Comparison of ENCODE assay signal across 11 mouse cellular contexts in the genomic region with DNA sequence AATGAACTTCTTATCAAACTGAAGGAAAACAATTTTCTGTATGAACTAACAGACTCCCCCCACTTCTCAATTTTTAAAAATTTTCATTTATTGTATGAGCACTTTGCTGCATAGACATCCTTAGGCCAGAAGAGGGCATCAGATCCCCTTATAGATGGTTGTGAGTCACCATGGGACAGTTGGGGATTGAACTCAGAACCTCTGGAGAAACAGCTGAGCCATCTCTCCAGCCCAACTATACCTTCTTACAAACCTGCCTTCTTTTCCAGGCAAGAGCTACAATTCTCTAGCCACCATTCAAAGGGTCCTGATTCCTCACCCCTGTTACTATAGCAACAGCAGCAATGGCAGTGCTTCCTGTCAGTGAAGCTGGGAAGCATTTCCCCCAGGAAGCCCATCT. TPM values are rescaled to one million over a fixed set of nuclear protein-coding genes. Genes with fewer than 3 reads are reported as not detected.
DNase-seq lines count a peak whose midpoint lies in the region; ATAC-seq and TF ChIP-seq lines count a peak whose summit lies in the region.
"Had no signal": no experiment of that assay in that cellular context is flagged by ENCODE, and none has a peak within 500 bp of the region (broad histone marks: within the 10 kb centered on the region; RNA-seq: fewer than 3 reads in every experiment).

No protein-coding gene starts in this region.

- 0 out of 2 replicates have a peak, but pooled peaks cover 4% of the 10 kb centered on the region for H3K36me3 ChIP-seq in hindbrain, embryonic 11.5 days (ENCODE audit: control insufficient read depth, insufficient read depth, low read length)
- peaks cover 5% of the 10 kb centered on the region; the same call in 1 of the 2 replicates for H3K36me3 ChIP-seq in hindbrain, embryonic 16.5 days (ENCODE audit: control insufficient read depth, insufficient read depth, low read length)
- peaks cover 12% of the 10 kb centered on the region for H3K36me3 ChIP-seq in thymus, adult 2 months (ENCODE audit: control insufficient read depth, insufficient read depth, low read length)

- peak; percentile 46; the same call in 1 of the 2 replicates for TF ChIP-seq CTCF in brain, embryonic 14.5 days (IDR thresholded peaks at IDR 0.05; ENCODE audit: borderline replicate concordance, extremely low read depth, insufficient read depth, insufficient read length)
- TF ChIP-seq CTCF in thymus, adult 2 months (IDR thresholded peaks at IDR 0.05; ENCODE audit: borderline replicate concordance, control insufficient read depth, extremely low read depth, insufficient read depth, low read length, poor library complexity), result no peak

- no peak overlapping the region for H3K9ac ChIP-seq in hindbrain, embryonic 11.5 days (ENCODE audit: low read depth, low read length)
- no peak overlapping the region for H3K9ac ChIP-seq in hindbrain, embryonic 16.5 days (ENCODE audit: low read depth, low read length)
- H3K9ac ChIP-seq: liver, embryonic 15.5 days had no signal

- TF ChIP-seq POLR2A in brain, embryonic 14.5 days (IDR thresholded peaks at IDR 0.05; ENCODE audit: borderline replicate concordance, extremely low read depth, insufficient read depth, insufficient read length, poor library complexity, severe bottlenecking), result no peak
- no peak for TF ChIP-seq POLR2A in thymus, adult 2 months (IDR thresholded peaks at IDR 0.05; ENCODE audit: control insufficient read depth, extremely low read depth, insufficient read depth, low read length, poor library complexity)

- H3K9me3 ChIP-seq in hindbrain, embryonic 11.5 days (ENCODE audit: control insufficient read depth, low read length), result no peaks in the 10 kb centered on the region
- no peaks in the 10 kb centered on the region for H3K9me3 ChIP-seq in hindbrain, embryonic 16.5 days (ENCODE audit: control insufficient read depth, low read length)
- H3K9me3 ChIP-seq: liver, embryonic 15.5 days had no signal

- H3K4me1 ChIP-seq in hindbrain, embryonic 11.5 days (replicated peaks; ENCODE audit: control insufficient read depth, insufficient read depth, low read length), result no peaks in the 10 kb centered on the region
- peaks cover 5% of the 10 kb centered on the region for H3K4me1 ChIP-seq in hindbrain, embryonic 16.5 days (ENCODE audit: control insufficient read depth, insufficient read depth, low read depth, low read length)
- H3K4me1 ChIP-seq in thymus, adult 2 months (replicated peaks; ENCODE audit: control insufficient read depth, insufficient read depth, low read length), result no peaks in the 10 kb centered on the region

- H3K27me3 ChIP-seq in hindbrain, embryonic 11.5 days (ENCODE audit: control insufficient read depth, insufficient read depth, low read length), result no peaks in the 10 kb centered on the region
- H3K27me3 ChIP-seq in hindbrain, embryonic 16.5 days (replicated peaks; ENCODE audit: control insufficient read depth, insufficient read depth, low read length), result no peaks in the 10 kb centered on the region
- H3K27me3 ChIP-seq in thymus, adult 2 months (ENCODE audit: control insufficient read depth, insufficient read depth, low read length), result no peaks in the 10 kb centered on the region
- H3K27me3 ChIP-seq: liver, embryonic 15.5 days had no signal

- no peak overlapping the region for H3K4me2 ChIP-seq in hindbrain, embryonic 11.5 days (replicated peaks; ENCODE audit: low read depth, low read length)
- H3K4me2 ChIP-seq in hindbrain, embryonic 16.5 days (ENCODE audit: low read length), result no peak overlapping the region
- H3K4me2 ChIP-seq: liver, embryonic 15.5 days had no signal

- H3K27ac ChIP-seq in hindbrain, embryonic 11.5 days (ENCODE audit: low read depth, low read length), result no peak overlapping the region
- H3K27ac ChIP-seq in hindbrain, embryonic 16.5 days (ENCODE audit: low read depth, low read length), result no peak overlapping the region
- no peak overlapping the region for H3K27ac ChIP-seq in thymus, adult 2 months (ENCODE audit: control insufficient read depth, insufficient read depth, low read length)
- H3K27ac ChIP-seq: liver, embryonic 15.5 days had no signal

- peak; percentile 45 for DNase-seq in hindbrain, embryonic 11.5 days (ENCODE audit: low spot score)
- DNase-seq in thymus, postnatal 0 days (ENCODE audit: low spot score), result peak; percentile 39
- no peak for DNase-seq in thymus, postnatal 25 days
- peak; percentile 56 for DNase-seq in brain, embryonic 14.5 days (ENCODE audit: low read depth)
- no peak for DNase-seq in c-Kit-positive CD71-positive TER-119-positive erythroid progenitor cells, embryonic 14.5 days (ENCODE audit: low spot score)
- no peak for DNase-seq in thymus, adult 2 months
- DNase-seq: cerebellum, adult 9-10 months; heart, postnatal 36 days had no signal

- no peak overlapping the region for H3K4me3 ChIP-seq in hindbrain, embryonic 11.5 days (ENCODE audit: low read depth, low read length)
- H3K4me3 ChIP-seq in hindbrain, embryonic 16.5 days (ENCODE audit: low read length), result no peak overlapping the region
- no peak overlapping the region for H3K4me3 ChIP-seq in thymus, adult 2 months (ENCODE audit: control insufficient read depth, insufficient read depth, low read length)
- H3K4me3 ChIP-seq: liver, embryonic 15.5 days; myocyte had no signal

- no peak for ATAC-seq in hindbrain, embryonic 11.5 days (ENCODE audit: low FRiP score)
- no peak for ATAC-seq in hindbrain, embryonic 16.5 days

RNA-seq across cellular contexts. Expression of a gene that starts 12.2 kb away (rescaled TPM):
- 120 and 133 TPM in 2 replicates for polyA plus RNA-seq in hindbrain, embryonic 11.5 days (2014; fragmentation: Nextera tagmentation; extraction: Ambion mirVana)
- polyA plus RNA-seq in hindbrain, embryonic 16.5 days (2015; fragmentation: Nextera tagmentation; extraction: Ambion mirVana), result 60.7 and 67.8 TPM in 2 replicates
- polyA plus RNA-seq in thymus, postnatal 0 days (2015; fragmentation: Nextera tagmentation; extraction: Ambion mirVana), result 39.3 and 40.7 TPM in 2 replicates
- 53.4 and 64.6 TPM in 2 replicates for polyA plus RNA-seq in brain, embryonic 14.5 days (2012; rRNA removed)
- 15.9 and 20.5 TPM in 2 replicates for polyA plus RNA-seq in thymus, adult 2 months (2012; rRNA removed)

RNA-seq across cellular contexts. Expression of a gene that starts 36.8 kb away (rescaled TPM):
- polyA plus RNA-seq in hindbrain, embryonic 11.5 days (2014; fragmentation: Nextera tagmentation; extraction: Ambion mirVana), result 471 and 495 TPM in 2 replicates
- 387 and 395 TPM in 2 replicates for polyA plus RNA-seq in hindbrain, embryonic 16.5 days (2015; fragmentation: Nextera tagmentation; extraction: Ambion mirVana)
- polyA plus RNA-seq in thymus, postnatal 0 days (2015; fragmentation: Nextera tagmentation; extraction: Ambion mirVana), result 274 and 290 TPM in 2 replicates
- polyA plus RNA-seq in brain, embryonic 14.5 days (2012; rRNA removed), result 231 and 242 TPM in 2 replicates
- 63.5 and 65.8 TPM in 2 replicates for polyA plus RNA-seq in thymus, adult 2 months (2012; rRNA removed)

RNA-seq across cellular contexts. Expression of a gene that starts 50.0 kb away (rescaled TPM):
- polyA plus RNA-seq in hindbrain, embryonic 11.5 days (2014; fragmentation: Nextera tagmentation; extraction: Ambion mirVana), result 297 and 300 TPM in 2 replicates
- 260 and 270 TPM in 2 replicates for polyA plus RNA-seq in hindbrain, embryonic 16.5 days (2015; fragmentation: Nextera tagmentation; extraction: Ambion mirVana)
- 291 and 337 TPM in 2 replicates for polyA plus RNA-seq in thymus, postnatal 0 days (2015; fragmentation: Nextera tagmentation; extraction: Ambion mirVana)
- 138 and 177 TPM in 2 replicates for polyA plus RNA-seq in brain, embryonic 14.5 days (2012; rRNA removed)
- 78.4 and 107 TPM in 2 replicates for polyA plus RNA-seq in thymus, adult 2 months (2012; rRNA removed)

Comparison
In these comparisons a context has a peak if more than half of its experiments do, and no peak if none do; other contexts are left out.
1. DNase-seq: peak in hindbrain, embryonic 11.5 days (single experiment), thymus, postnatal 0 days (single experiment) and brain, embryonic 14.5 days (single experiment); none in thymus, postnatal 25 days (single experiment), c-Kit-positive CD71-positive TER-119-positive erythroid progenitor cells, embryonic 14.5 days (single experiment) and thymus, adult 2 months (single experiment).